Mouse (Mus musculus) right cerebral cortex, adult 18-20 months (tissue): ENCODE measurements around the gene Tshb.

ENCODE experiments used
- DNase-seq: peaks from one replicate; pipeline ENCODE4 v3.0.0; 2022; ENCODE audit warnings: mixed read lengths

Gene Tshb

GRCm38 (mm10) chr3:102782618-102783017 lies at the start of gene Tshb:
Tshb (minus strand) TSS chr3:102782718.
- no peak for DNase-seq

GRCm38 (mm10) chr3:102803937-102804336 lies 21.4 kb upstream of the Tshb start:
- peak; percentile 75 for DNase-seq

GRCm38 (mm10) chr3:102787369-102787768 lies 4.9 kb upstream of the Tshb start:
- no peak for DNase-seq

GRCm38 (mm10) chr3:102773018-102773417 lies 9.5 kb downstream of the Tshb start:
- no peak for DNase-seq

- no peak for DNase-seq
These were observed 17.7 kb downstream of the Tshb start for GRCm38 (mm10) chr3:102764850-102765249.

GRCm38 (mm10) chr3:102763713-102764400 lies 18.7 kb downstream of the Tshb start:
- no peak for DNase-seq

- DNase-seq = peak; percentile 28
These were observed 20.1 kb downstream of the Tshb start for GRCm38 (mm10) chr3:102762388-102762787.

GRCm38 (mm10) chr3:102760236-102760635 lies 22.3 kb downstream of the Tshb start:
- DNase-seq = no peak

- no peak for DNase-seq
These were observed 25.5 kb downstream of the Tshb start for GRCm38 (mm10) chr3:102757019-102757418.

- no peak for DNase-seq
These were observed 26.7 kb downstream of the Tshb start for GRCm38 (mm10) chr3:102755801-102756200.

- no peak for DNase-seq
These were observed 30.1 kb downstream of the Tshb start for GRCm38 (mm10) chr3:102752457-102752856.

- DNase-seq = no peak
These were observed 30.5 kb downstream of the Tshb start for GRCm38 (mm10) chr3:102752053-102752452.

- DNase-seq = no peak
These were observed 31.0 kb downstream of the Tshb start for GRCm38 (mm10) chr3:102751536-102751935.

- no peak for DNase-seq
These were observed 31.4 kb downstream of the Tshb start for GRCm38 (mm10) chr3:102751136-102751535.

GRCm38 (mm10) chr3:102748686-102749085 lies 33.8 kb downstream of the Tshb start:
- no peak for DNase-seq

- no peak for DNase-seq
These were observed 34.5 kb downstream of the Tshb start for GRCm38 (mm10) chr3:102748038-102748437.

- no peak for DNase-seq
These were observed 36.3 kb downstream of the Tshb start for GRCm38 (mm10) chr3:102746174-102746573.

- no peak for DNase-seq
These were observed 37.9 kb downstream of the Tshb start for GRCm38 (mm10) chr3:102744657-102745056.

- DNase-seq = no peak
These were observed 38.6 kb downstream of the Tshb start for GRCm38 (mm10) chr3:102743781-102744471.

- DNase-seq = no peak
These were observed 39.3 kb downstream of the Tshb start for GRCm38 (mm10) chr3:102743202-102743601.

GRCm38 (mm10) chr3:102742725-102743124 lies 39.8 kb downstream of the Tshb start:
- no peak for DNase-seq

GRCm38 (mm10) chr3:102738926-102739325 lies 43.6 kb downstream of the Tshb start:
- no peak for DNase-seq

- no peak for DNase-seq
These were observed 44.2 kb downstream of the Tshb start for GRCm38 (mm10) chr3:102738161-102738901.

GRCm38 (mm10) chr3:102737106-102737505 lies 45.4 kb downstream of the Tshb start:
- DNase-seq = no peak
